Mouse (Mus musculus) heart, adult 11 months (tissue): ENCODE data around the gene Vegfb.

Experiments used
- DNase-seq: peaks from one replicate; pipeline ENCODE4 v3.0.0; 2022

Gene Vegfb

GRCm38 (mm10) chr19:6991166-6991565 is 3.7 kb upstream of the Vegfb start:
- DNase-seq: peak; percentile 87

GRCm38 (mm10) chr19:6990712-6991111 is 3.3 kb upstream of the Vegfb start:
- peak; percentile 90 for DNase-seq

GRCm38 (mm10) chr19:6989251-6989650 is 1.8 kb upstream of the Vegfb start:
- no peak for DNase-seq

- DNase-seq: no peak
These were observed 444 bp upstream of the Vegfb start for GRCm38 (mm10) chr19:6987904-6988285.

- DNase-seq: peak; percentile 94
These were observed 1.3 kb downstream of the Vegfb start for GRCm38 (mm10) chr19:6985951-6986708.

- DNase-seq: peak; percentile 94
These were observed 2.2 kb downstream of the Vegfb start for GRCm38 (mm10) chr19:6985300-6985699.

- no peak for DNase-seq
These were observed 3.8 kb downstream of the Vegfb start for GRCm38 (mm10) chr19:6983621-6984020.

- no peak for DNase-seq
These were observed 6.0 kb downstream of the Vegfb start for GRCm38 (mm10) chr19:6981465-6981864.

- DNase-seq: peak; percentile 100
These were observed 6.9 kb downstream of the Vegfb start, which contains the start of gene Fkbp2 for GRCm38 (mm10) chr19:6980381-6981093. Gene Fkbp2, minus strand, starts transcription at chr19:6980501.

- peak; percentile 100 for DNase-seq
These were observed 7.7 kb downstream of the Vegfb start for GRCm38 (mm10) chr19:6979486-6980380.

- no peak for DNase-seq
These were observed 8.4 kb downstream of the Vegfb start for GRCm38 (mm10) chr19:6979001-6979479.

- no peak for DNase-seq
These were observed 8.8 kb downstream of the Vegfb start for GRCm38 (mm10) chr19:6978639-6978974.

GRCm38 (mm10) chr19:6977759-6978638 is 9.5 kb downstream of the Vegfb start:
- DNase-seq: peak; percentile 96

GRCm38 (mm10) chr19:6975537-6976521 is 11.6 kb downstream of the Vegfb start, which contains the start of gene Plcb3:
Gene Plcb3, minus strand, starts transcription at chr19:6976470.
- DNase-seq: peak; percentile 98

GRCm38 (mm10) chr19:6974211-6975205 is 12.9 kb downstream of the Vegfb start, which contains the start of gene Ppp1r14b:
Gene Ppp1r14b, plus strand, starts transcription at chr19:6974968.
- DNase-seq: peak; percentile 99

GRCm38 (mm10) chr19:6973581-6974190 is 13.8 kb downstream of the Vegfb start:
- no peak for DNase-seq

- DNase-seq: peak; percentile 93
These were observed 15.1 kb downstream of the Vegfb start for GRCm38 (mm10) chr19:6972247-6972917.

GRCm38 (mm10) chr19:6971644-6972043 is 15.8 kb downstream of the Vegfb start:
- no peak for DNase-seq
